Mouse (Mus musculus) heart, adult 2 months (tissue): ENCODE data around the gene Ttc13. TPM values are rescaled to one million over a fixed set of nuclear protein-coding genes. Genes with fewer than 3 reads are reported as not detected.

Source experiments
- DNase-seq, 2 experiments: peaks; one replicate each; pipeline ENCODE4 v3.0.0; 2021
- H3K27ac ChIP-seq: fragments of 200-600 bp; 2 replicates; pipeline ENCODE4 v1.8.1; 2022
- H3K27me3 ChIP-seq: fragments of 200-500 bp; 2 replicates; pipeline ENCODE4 v1.6.1; 2012; ENCODE audit warnings: mild to moderate bottlenecking, low read length, inconsistent platforms, mixed read lengths; ENCODE audit not compliant: control insufficient read depth, insufficient read depth
- H3K36me3 ChIP-seq: fragments of 200-500 bp; 2 replicates; pipeline ENCODE4 v1.6.1; 2012; ENCODE audit warnings: low read length, inconsistent platforms; ENCODE audit not compliant: control insufficient read depth, insufficient read depth
- H3K4me1 ChIP-seq: fragments of 200-500 bp; 2 replicates; pipeline ENCODE4 v1.6.1; 2011; ENCODE audit warnings: low read length; ENCODE audit not compliant: control insufficient read depth, insufficient read depth
- H3K4me3 ChIP-seq: fragments of 200-600 bp; 2 replicates; pipeline ENCODE4 v1.8.1; 2022
- H3K79me2 ChIP-seq: fragments of 200-500 bp; replicated peaks from 2 replicates; pipeline ENCODE4 v1.6.1; 2012; ENCODE audit warnings: mild to moderate bottlenecking, inconsistent platforms, low read length, moderate library complexity, mixed read lengths; ENCODE audit not compliant: control insufficient read depth, insufficient read depth
- H3K9ac ChIP-seq: fragments of 200-500 bp; 2 replicates; pipeline ENCODE4 v1.6.1; 2012; ENCODE audit warnings: low read depth, mild to moderate bottlenecking, control low read depth, inconsistent platforms, low read length, mixed read lengths
- CTCF ChIP-seq: fragments of 200-600 bp; IDR thresholded peaks from 2 replicates; pipeline ENCODE4 v1.8.1; 2022; ENCODE audit warnings: antibody characterized with exemption, mild to moderate bottlenecking, moderate library complexity
- EP300 ChIP-seq: fragments of 200-500 bp; IDR thresholded peaks from 2 replicates; pipeline ENCODE4 v1.6.1; 2011; ENCODE audit warnings: low read depth, low read length, control low read depth; ENCODE audit not compliant: insufficient read depth
- POLR2A ChIP-seq: fragments of 200-500 bp; IDR thresholded peaks from 2 replicates; pipeline ENCODE4 v1.6.1; 2011; ENCODE audit warnings: mild to moderate bottlenecking, low read depth, low read length, control low read depth; ENCODE audit not compliant: insufficient read depth
- WGBS: fragments of 180-500 bp; shearing (Covaris S2); methylation state at CpG from one replicate; pipeline ENCODE4 v1.1.7; 2018; 5-methylcytosine and 5-hydroxymethylcytosine counted together
- intact Hi-C: fragments of 180-260 bp; cut with DNase I; formaldehyde crosslinking; loops from one replicate; pipeline ENCODE4 v1.15.1; 2025
- polyA plus RNA-seq: library from polyadenylated mRNA; depleted of rRNA; stranded (reverse); fragments of >200 nt; gene quantifications from 2 replicates; pipeline ENCODE4 v1.2.3, GENCODE M21; 2012
- total RNA-seq, 2 experiments: library from RNA; stranded (reverse); gene quantifications; 2 replicates each; pipeline ENCODE4 v1.2.3; 2021

Ttc13 gene
- total and polyA plus RNA-seq, 3 experiments: 8.1 to 15.1 (median 14.7) TPM

DNA sequence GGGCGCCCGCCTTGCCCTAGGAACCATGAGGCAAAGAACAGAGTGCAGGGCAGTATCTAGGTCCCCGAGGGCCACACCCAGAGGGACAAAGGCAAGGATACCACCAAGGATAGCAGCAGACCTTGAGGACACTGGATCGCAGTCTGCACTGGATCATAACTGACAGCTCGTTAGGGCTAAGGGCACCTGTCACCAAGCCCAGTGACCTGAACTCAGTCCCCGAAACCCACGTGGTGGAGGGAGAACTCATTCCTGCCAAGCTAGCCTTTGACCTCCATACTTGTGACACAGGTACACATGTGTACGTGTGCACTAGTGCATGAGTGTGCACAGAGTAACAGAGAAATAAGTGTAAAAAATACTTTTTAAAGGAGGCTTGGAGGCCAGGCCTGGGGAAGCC is 6.0 kb downstream of the Ttc13 start:
- H3K9ac ChIP-seq: no peak overlapping the region
- no peaks in the 10 kb centered on the region for H3K4me1 ChIP-seq
- H3K36me3 ChIP-seq: no peaks in the 10 kb centered on the region
- intact Hi-C loops: no loop called here
- H3K27ac ChIP-seq: no peak overlapping the region
- 79% methylated on average over 8 of the region's 8 CpGs for WGBS
- no peak for DNase-seq
- TF ChIP-seq POLR2A (no peak), EP300 (no peak), CTCF (no peak)
- H3K4me3 ChIP-seq: no peak overlapping the region
- H3K27me3 ChIP-seq: no peaks in the 10 kb centered on the region
- H3K79me2 ChIP-seq: no peaks in the 10 kb centered on the region; the same call in 1 of the 2 replicates

DNA sequence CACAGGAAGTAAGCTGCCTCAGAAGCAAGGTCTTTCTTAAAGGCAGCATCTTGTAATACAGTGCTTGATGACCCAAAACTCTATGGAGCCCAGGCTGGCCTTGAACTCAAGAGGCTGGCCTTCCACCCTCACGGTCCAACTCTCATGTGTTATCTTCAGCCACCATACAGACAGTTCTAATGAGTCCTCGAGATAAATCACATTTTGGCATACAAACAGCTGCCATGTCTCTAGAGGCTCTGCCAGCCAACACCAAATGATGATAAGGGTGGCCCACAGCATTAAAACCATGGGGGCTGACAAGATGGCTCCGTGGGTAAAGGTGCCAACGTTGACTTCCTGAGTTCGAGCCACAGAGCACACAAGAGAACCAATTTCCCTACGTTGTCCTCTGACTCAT is 8.6 kb downstream of the Ttc13 start:
- no peak overlapping the region for H3K4me3 ChIP-seq
- no peaks in the 10 kb centered on the region for H3K4me1 ChIP-seq
- intact Hi-C loops: no loop called here
- no peak for TF ChIP-seq CTCF
- no peak for TF ChIP-seq POLR2A
- no peak for TF ChIP-seq EP300
- no peak overlapping the region for H3K9ac ChIP-seq
- H3K27me3 ChIP-seq: no peaks in the 10 kb centered on the region
- H3K27ac ChIP-seq: no peak overlapping the region
- 87% methylated on average over 6 of the region's 6 CpGs for WGBS
- no peaks in the 10 kb centered on the region for H3K79me2 ChIP-seq
- no peaks in the 10 kb centered on the region for H3K36me3 ChIP-seq
- DNase-seq: no peak

DNA sequence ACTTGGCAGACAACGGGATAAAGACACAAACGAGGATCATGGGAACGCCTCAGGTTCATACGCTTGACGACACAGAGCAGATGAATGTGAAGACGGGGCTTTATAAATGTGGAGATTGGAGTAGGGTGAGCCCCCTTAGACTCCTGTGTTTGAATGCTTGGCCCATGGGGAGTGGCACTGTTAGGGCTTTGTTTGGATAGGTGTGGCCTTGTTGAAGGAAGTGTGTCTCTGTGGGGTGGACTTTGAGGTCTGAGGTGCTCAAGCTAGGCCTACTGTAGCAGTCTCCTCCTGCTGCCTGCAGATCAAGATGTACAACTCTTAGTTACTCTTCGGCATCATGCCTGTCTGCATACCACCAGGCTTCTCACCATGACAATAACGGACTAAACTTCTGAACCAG is 16.0 kb downstream of the Ttc13 start:
- TF ChIP-seq POLR2A: no peak
- 99% methylated on average over 8 of the region's 8 CpGs for WGBS
- DNase-seq: no peak
- intact Hi-C loops: no loop called here
- Histone ChIP-seq H3K36me3 (no peaks in the 10 kb centered on the region), H3K4me1 (peaks cover under 1% of the 10 kb centered on the region; the same call in 1 of the 2 replicates), H3K9ac (no peak overlapping the region), H3K79me2 (no peaks in the 10 kb centered on the region), H3K4me3 (no peak overlapping the region), H3K27ac (no peak overlapping the region), H3K27me3 (no peaks in the 10 kb centered on the region)

DNA sequence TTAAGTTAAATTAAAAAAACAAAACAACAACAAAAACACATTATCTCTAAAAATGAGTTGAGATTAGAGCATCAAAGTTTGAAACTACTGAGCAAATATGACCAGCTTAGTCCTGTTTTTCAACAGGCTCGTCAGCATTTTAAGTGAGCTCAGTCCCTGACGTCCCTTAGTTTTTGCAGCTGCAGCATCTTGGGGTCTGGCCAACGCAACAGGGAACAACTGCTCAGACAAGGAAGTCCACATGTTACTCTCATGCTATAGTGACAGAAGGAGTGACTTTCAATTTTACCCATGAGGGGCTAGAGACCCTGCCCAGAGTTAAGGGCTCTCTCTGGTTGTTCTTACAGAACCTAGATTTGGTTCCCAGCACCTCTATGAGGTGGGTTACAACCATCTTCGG is 17.4 kb downstream of the Ttc13 start:
- H3K27ac ChIP-seq: no peak overlapping the region
- TF ChIP-seq CTCF: no peak
- no peaks in the 10 kb centered on the region for H3K36me3 ChIP-seq
- H3K27me3 ChIP-seq: no peaks in the 10 kb centered on the region
- no peak overlapping the region for H3K4me3 ChIP-seq
- DNase-seq: peak in 1 of 2 experiments; percentile 22
- H3K9ac ChIP-seq: no peak overlapping the region
- H3K4me1 ChIP-seq: peaks cover 4% of the 10 kb centered on the region
- intact Hi-C loops: no loop called here
- 69% methylated on average over 4 of the region's 4 CpGs for WGBS
- no peaks in the 10 kb centered on the region for H3K79me2 ChIP-seq

DNA sequence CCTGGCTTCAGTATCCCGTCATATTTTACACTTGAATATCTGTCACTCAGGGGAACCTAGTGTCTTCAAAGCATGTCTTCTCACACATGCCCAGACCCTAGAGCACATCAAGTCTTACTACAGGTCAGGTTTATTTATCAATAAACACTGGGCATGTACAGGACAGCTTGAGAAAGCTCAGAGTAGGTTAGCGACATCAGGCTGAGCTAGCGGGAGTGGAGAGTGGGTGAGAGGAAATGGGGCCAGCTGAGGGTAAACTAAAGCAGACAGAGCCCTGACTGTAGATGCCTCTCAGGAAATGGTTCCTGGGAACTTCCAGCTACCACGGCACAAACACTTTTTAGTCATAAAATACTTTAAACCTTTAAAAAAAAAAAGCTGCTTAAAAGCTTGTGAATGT is 18.3 kb downstream of the Ttc13 start:
- H3K36me3 ChIP-seq: no peaks in the 10 kb centered on the region

GRCm38 (mm10) chr8:124702183-124702582 is 19.6 kb downstream of the Ttc13 start:
- Histone ChIP-seq H3K79me2 (no peaks in the 10 kb centered on the region), H3K27me3 (no peaks in the 10 kb centered on the region), H3K27ac (no peak overlapping the region), H3K4me3 (no peak overlapping the region), H3K4me1 (peaks cover 4% of the 10 kb centered on the region), H3K36me3 (no peaks in the 10 kb centered on the region), H3K9ac (no peak overlapping the region)
- DNase-seq: no peak
- intact Hi-C loops: no loop called here
- WGBS: 57% methylated on average over 3 of the region's 3 CpGs
- TF ChIP-seq CTCF (no peak), POLR2A (no peak), EP300 (no peak)

More for the DNA sequence above, 18.3 kb downstream of the Ttc13 start:
- no peak overlapping the region for H3K4me3 ChIP-seq
- H3K27me3 ChIP-seq: no peaks in the 10 kb centered on the region
- no peaks in the 10 kb centered on the region for H3K79me2 ChIP-seq
- DNase-seq: no peak
- H3K4me1 ChIP-seq: peaks cover 4% of the 10 kb centered on the region
- no peak overlapping the region for H3K9ac ChIP-seq
- H3K27ac ChIP-seq: no peak overlapping the region
- WGBS: 44% methylated on average over 4 of the region's 4 CpGs
- TF ChIP-seq EP300 (no peak), POLR2A (no peak), CTCF (no peak)
- intact Hi-C loops: no loop called here

GRCm38 (mm10) chr8:124701023-124701422 is 20.8 kb downstream of the Ttc13 start:
- Histone ChIP-seq H3K27ac (no peak overlapping the region), H3K27me3 (no peaks in the 10 kb centered on the region), H3K9ac (no peak overlapping the region), H3K36me3 (no peaks in the 10 kb centered on the region), H3K4me1 (peaks cover 4% of the 10 kb centered on the region), H3K4me3 (no peak overlapping the region), H3K79me2 (no peaks in the 10 kb centered on the region)
- intact Hi-C loops: no loop called here
- 61% methylated on average over 9 of the region's 9 CpGs for WGBS
- TF ChIP-seq POLR2A (no peak), EP300 (no peak), CTCF (no peak)
- DNase-seq: peak in 1 of 2 experiments; percentile 48
